Mouse (Mus musculus): Measurements from ENCODE around the gene Car15. TPM values are rescaled to one million over a fixed set of nuclear protein-coding genes. Genes with fewer than 3 reads are reported as not detected.

Gene Car15
- polyA plus RNA-seq (2016; fragmentation: Nextera tagmentation; extraction: Ambion mirVana), result 3.7 and 4.7 TPM in 2 replicates

DNA sequence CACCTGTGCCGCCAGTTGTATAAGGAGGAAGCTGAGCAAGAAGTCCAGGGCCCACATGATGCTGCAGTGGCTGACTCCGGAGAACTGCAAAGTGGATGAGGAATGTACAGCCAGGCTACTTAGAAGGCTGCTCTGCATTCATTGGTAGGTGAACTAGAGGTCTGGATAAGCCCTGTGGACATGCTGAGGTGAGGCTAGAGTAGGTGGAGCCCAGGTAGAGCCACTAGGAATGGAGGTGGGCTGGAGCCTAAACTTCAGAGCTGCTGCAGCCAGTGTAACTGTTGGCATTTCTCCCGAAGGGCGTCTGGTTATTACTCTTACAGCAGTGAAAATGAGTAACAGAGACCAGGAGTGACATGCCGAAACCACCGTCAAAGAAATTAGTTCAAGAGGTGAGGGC, at the start of gene Car15:
TSS of gene Car15 (minus strand) at position 314 of the 400 bp plus-strand sequence.
- 87% methylated on average over 6 of the region's 6 CpGs for WGBS
- H3K36me3 ChIP-seq, result peaks cover 31% of the 10 kb centered on the region
- no peak within 1 kb of the TSS for H3K9ac ChIP-seq
- peaks cover 49% of the 10 kb centered on the region for H3K27me3 ChIP-seq (replicated peaks)
- no peak within 1 kb of the TSS for H3K4me3 ChIP-seq
- ATAC-seq (ENCODE audit: low FRiP score, low read depth), result no peak
- H3K27ac ChIP-seq, result no peak within 1 kb of the TSS
- no peak within 1 kb of the TSS for H3K4me2 ChIP-seq (replicated peaks)
- H3K4me1 ChIP-seq, result peaks cover 14% of the 10 kb centered on the region; the same call in 1 of the 2 replicates
- H3K9me3 ChIP-seq, result no peaks in the 10 kb centered on the region

DNA sequence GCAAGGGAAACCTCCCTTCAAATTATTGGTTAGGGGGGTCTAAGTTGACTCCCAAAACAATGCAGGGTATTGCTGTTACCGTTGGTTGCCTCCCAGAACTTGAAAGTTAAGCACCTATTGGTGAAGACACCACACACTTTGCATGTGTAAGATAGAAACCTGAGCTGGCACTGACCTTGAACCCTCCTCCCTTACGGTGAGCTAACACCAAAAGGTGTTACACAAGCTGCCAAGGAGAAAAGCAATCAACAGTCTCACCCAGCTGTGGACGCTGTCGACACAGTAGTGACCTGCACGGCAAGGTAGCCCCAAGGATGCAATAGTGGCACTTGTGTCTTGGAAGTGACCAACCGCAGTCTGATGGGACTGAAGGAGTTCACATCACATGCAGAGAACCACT, 46.0 kb upstream of the Car15 start:
- Histone ChIP-seq H3K36me3 (peaks cover 4% of the 10 kb centered on the region; the same call in 1 of the 2 replicates), H3K4me2 (replicated peaks) (no peak overlapping the region), H3K27ac (no peak overlapping the region), H3K9me3 (no peaks in the 10 kb centered on the region), H3K27me3 (replicated peaks) (no peaks in the 10 kb centered on the region), H3K4me1 (0 out of 2 replicates have a peak, but pooled peaks cover 16% of the 10 kb centered on the region), H3K4me3 (no peak overlapping the region), H3K9ac (no peak overlapping the region)
- 90% methylated on average over 6 of the region's 6 CpGs for WGBS
- ATAC-seq (ENCODE audit: low FRiP score, low read depth), result no peak

GRCm38 (mm10) chr16:17882196-17882595, 44.0 kb upstream of the Car15 start:
- Histone ChIP-seq H3K4me2 (replicated peaks) (no peak overlapping the region), H3K9ac (no peak overlapping the region), H3K4me1 (0 out of 2 replicates have a peak, but pooled peaks cover 16% of the 10 kb centered on the region), H3K36me3 (peaks cover 9% of the 10 kb centered on the region; the same call in 1 of the 2 replicates), H3K27ac (no peak overlapping the region), H3K27me3 (replicated peaks) (no peaks in the 10 kb centered on the region), H3K4me3 (no peak overlapping the region), H3K9me3 (no peaks in the 10 kb centered on the region)
- no peak for ATAC-seq (ENCODE audit: low FRiP score, low read depth)

GRCm38 (mm10) chr16:17879571-17879970, 41.4 kb upstream of the Car15 start:
- WGBS, result 96% methylated on average over 4 of the region's 4 CpGs
- H3K4me1 ChIP-seq, result no peaks in the 10 kb centered on the region
- H3K9ac ChIP-seq, result no peak overlapping the region
- peaks cover 5% of the 10 kb centered on the region; the same call in 1 of the 2 replicates for H3K36me3 ChIP-seq
- H3K4me3 ChIP-seq, result no peak overlapping the region
- H3K9me3 ChIP-seq, result no peaks in the 10 kb centered on the region
- H3K27ac ChIP-seq, result no peak overlapping the region
- no peaks in the 10 kb centered on the region for H3K27me3 ChIP-seq (replicated peaks)
- no peak overlapping the region for H3K4me2 ChIP-seq (replicated peaks)
- no peak for ATAC-seq (ENCODE audit: low FRiP score, low read depth)

- Histone ChIP-seq H3K36me3 (peaks cover 20% of the 10 kb centered on the region), H3K27ac (no peak overlapping the region), H3K9me3 (no peaks in the 10 kb centered on the region), H3K4me3 (no peak overlapping the region), H3K9ac (no peak overlapping the region), H3K4me2 (replicated peaks) (no peak overlapping the region), H3K27me3 (replicated peaks) (no peaks in the 10 kb centered on the region), H3K4me1 (no peaks in the 10 kb centered on the region)
- no peak for ATAC-seq (ENCODE audit: low FRiP score, low read depth)
- WGBS, result 98% methylated on average over 1 of the region's 1 CpGs
These were observed 37.9 kb upstream of the Car15 start for GRCm38 (mm10) chr16:17876096-17876495.

DNA sequence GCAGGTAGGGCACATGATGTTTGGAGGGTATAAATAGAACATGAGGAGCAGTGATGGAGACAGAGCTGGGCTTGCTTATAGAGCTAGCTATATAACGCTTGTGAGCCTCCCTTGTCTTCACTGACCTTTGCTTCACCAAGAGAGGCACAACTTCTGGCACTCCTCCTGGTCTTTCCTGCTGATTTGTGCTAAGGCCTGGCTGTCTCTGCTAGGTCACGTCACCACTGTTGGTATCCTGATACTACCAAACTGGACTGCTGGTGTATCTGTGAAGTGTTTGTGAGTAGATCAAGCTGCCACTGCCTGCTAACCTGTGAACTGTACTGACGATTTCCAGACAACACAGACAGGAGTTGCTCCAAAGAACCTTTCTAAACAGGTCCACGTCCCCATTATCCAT, 37.0 kb upstream of the Car15 start:
- WGBS, result 95% methylated on average over 4 of the region's 4 CpGs
- H3K36me3 ChIP-seq, result peaks cover 25% of the 10 kb centered on the region
- no peaks in the 10 kb centered on the region for H3K9me3 ChIP-seq
- no peak overlapping the region for H3K4me3 ChIP-seq
- no peak overlapping the region for H3K27ac ChIP-seq
- H3K4me2 ChIP-seq (replicated peaks), result no peak overlapping the region
- H3K27me3 ChIP-seq (replicated peaks), result no peaks in the 10 kb centered on the region
- ATAC-seq (ENCODE audit: low FRiP score, low read depth), result no peak
- H3K4me1 ChIP-seq, result no peaks in the 10 kb centered on the region
- H3K9ac ChIP-seq, result no peak overlapping the region

- 74% methylated on average over 4 of the region's 4 CpGs for WGBS
- Histone ChIP-seq H3K4me1 (no peaks in the 10 kb centered on the region), H3K27ac (no peak overlapping the region)
These were observed 34.8 kb upstream of the Car15 start for GRCm38 (mm10) chr16:17872995-17873394.

DNA sequence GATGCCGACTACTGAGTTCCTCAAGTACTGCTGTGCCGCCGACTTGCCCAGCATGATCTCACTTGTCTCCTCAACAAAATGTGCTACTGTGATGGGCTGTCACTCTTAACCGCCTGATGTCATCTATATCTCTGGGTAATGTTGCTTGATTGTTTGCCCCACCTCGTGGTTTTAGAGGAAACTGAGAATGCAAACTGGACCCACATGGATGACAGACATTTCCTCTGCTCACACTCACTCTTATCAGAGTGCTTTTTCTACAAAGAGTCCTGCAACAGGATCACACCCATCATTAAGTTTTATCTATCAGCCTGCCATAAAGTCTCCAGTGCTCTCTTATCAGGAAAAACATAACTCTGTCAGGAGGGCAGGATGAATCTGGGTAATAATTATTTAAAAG, 33.1 kb upstream of the Car15 start:
- peaks cover 42% of the 10 kb centered on the region for H3K36me3 ChIP-seq
- no peak overlapping the region for H3K4me3 ChIP-seq
- H3K27me3 ChIP-seq (replicated peaks), result no peaks in the 10 kb centered on the region
- no peaks in the 10 kb centered on the region for H3K4me1 ChIP-seq
- H3K4me2 ChIP-seq (replicated peaks), result no peak overlapping the region
- no peak overlapping the region for H3K9ac ChIP-seq
- no peak overlapping the region for H3K27ac ChIP-seq
- WGBS, result 92% methylated on average over 5 of the region's 5 CpGs
- H3K9me3 ChIP-seq, result no peaks in the 10 kb centered on the region
- no peak for ATAC-seq (ENCODE audit: low FRiP score, low read depth)

More at GRCm38 (mm10) chr16:17872995-17873394, 34.8 kb upstream of the Car15 start:
- H3K9ac ChIP-seq, result no peak overlapping the region
- peaks cover 37% of the 10 kb centered on the region for H3K36me3 ChIP-seq
- H3K27me3 ChIP-seq (replicated peaks), result no peaks in the 10 kb centered on the region
- no peak overlapping the region for H3K4me3 ChIP-seq
- no peaks in the 10 kb centered on the region for H3K9me3 ChIP-seq
- H3K4me2 ChIP-seq (replicated peaks), result no peak overlapping the region
- ATAC-seq (ENCODE audit: low FRiP score, low read depth), result no peak

DNA sequence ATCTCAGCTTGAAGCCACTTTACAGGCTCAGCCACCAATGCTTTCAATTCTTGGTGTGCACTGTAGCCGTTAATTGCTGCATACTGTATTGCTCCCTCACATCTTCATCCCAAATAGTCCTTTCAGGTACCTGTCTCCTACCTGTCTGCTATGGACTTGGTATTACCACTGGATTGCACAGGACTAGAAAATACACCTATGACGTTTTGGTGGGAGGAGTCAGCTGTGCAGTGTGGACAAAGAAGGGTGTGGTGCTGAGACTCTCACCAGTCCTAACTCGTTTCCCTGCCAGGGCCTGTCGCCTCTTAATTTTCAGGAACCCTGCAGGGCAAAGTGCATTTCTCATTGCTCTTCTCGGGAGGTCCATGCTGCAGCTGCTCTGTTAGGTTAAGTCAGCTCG, 27.6 kb upstream of the Car15 start:
- 74% methylated on average over 6 of the region's 6 CpGs for WGBS

DNA sequence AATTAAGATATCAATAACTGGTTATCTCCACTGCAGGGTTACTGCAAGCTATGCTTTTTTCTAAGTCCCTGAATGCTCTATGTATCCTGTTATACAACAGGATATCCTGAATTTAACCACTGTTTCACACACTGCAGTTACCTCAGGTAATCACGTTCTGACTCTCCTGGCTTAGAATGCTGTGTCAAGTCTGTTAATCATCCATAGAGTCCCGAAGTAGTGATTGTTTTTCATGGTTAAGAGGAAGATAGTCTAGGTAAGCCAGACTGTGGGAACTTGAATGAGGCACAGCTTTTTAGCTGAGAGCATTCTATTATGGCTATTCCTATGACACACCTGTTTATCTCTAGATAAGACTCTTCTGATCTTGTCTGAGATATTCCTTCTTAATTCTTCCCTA, 27.1 kb upstream of the Car15 start:
- no peak overlapping the region for H3K4me2 ChIP-seq (replicated peaks)
- no peak overlapping the region for H3K27ac ChIP-seq
- H3K36me3 ChIP-seq, result peaks cover 32% of the 10 kb centered on the region
- H3K9ac ChIP-seq, result no peak overlapping the region
- ATAC-seq (ENCODE audit: low FRiP score, low read depth), result no peak
- H3K4me1 ChIP-seq, result no peaks in the 10 kb centered on the region
- H3K9me3 ChIP-seq, result no peaks in the 10 kb centered on the region
- no peaks in the 10 kb centered on the region for H3K27me3 ChIP-seq (replicated peaks)
- no peak overlapping the region for H3K4me3 ChIP-seq
- WGBS, result 89% methylated on average over 2 of the region's 2 CpGs

More for the DNA sequence above, 27.6 kb upstream of the Car15 start:
- H3K27me3 ChIP-seq (replicated peaks), result no peaks in the 10 kb centered on the region
- no peak overlapping the region for H3K27ac ChIP-seq
- no peak overlapping the region for H3K4me3 ChIP-seq
- H3K9me3 ChIP-seq, result no peaks in the 10 kb centered on the region
- no peaks in the 10 kb centered on the region for H3K4me1 ChIP-seq
- no peak overlapping the region for H3K9ac ChIP-seq
- no peak for ATAC-seq (ENCODE audit: low FRiP score, low read depth)
- H3K4me2 ChIP-seq (replicated peaks), result no peak overlapping the region
- peaks cover 33% of the 10 kb centered on the region for H3K36me3 ChIP-seq

GRCm38 (mm10) chr16:17858592-17858991, 20.4 kb upstream of the Car15 start:
- Histone ChIP-seq H3K36me3 (peaks cover 65% of the 10 kb centered on the region), H3K9ac (no peak overlapping the region), H3K4me1 (no peaks in the 10 kb centered on the region), H3K4me3 (no peak overlapping the region), H3K9me3 (no peaks in the 10 kb centered on the region), H3K27me3 (replicated peaks) (no peaks in the 10 kb centered on the region), H3K27ac (no peak overlapping the region), H3K4me2 (replicated peaks) (no peak overlapping the region)
- ATAC-seq (ENCODE audit: low FRiP score, low read depth), result no peak

GRCm38 (mm10) chr16:17857157-17857556, 19.0 kb upstream of the Car15 start:
- H3K27me3 ChIP-seq (replicated peaks), result no peaks in the 10 kb centered on the region
- no peak overlapping the region for H3K4me3 ChIP-seq
- 89% methylated on average over 7 of the region's 7 CpGs for WGBS
- ATAC-seq (ENCODE audit: low FRiP score, low read depth), result no peak
- no peak overlapping the region for H3K9ac ChIP-seq
- no peaks in the 10 kb centered on the region for H3K9me3 ChIP-seq
- no peak overlapping the region for H3K4me2 ChIP-seq (replicated peaks)
- no peaks in the 10 kb centered on the region for H3K4me1 ChIP-seq
- H3K36me3 ChIP-seq, result peaks cover 76% of the 10 kb centered on the region
- H3K27ac ChIP-seq, result no peak overlapping the region

- Histone ChIP-seq H3K27me3 (replicated peaks) (no peaks in the 10 kb centered on the region), H3K27ac (no peak overlapping the region)
These were observed 15.1 kb upstream of the Car15 start for GRCm38 (mm10) chr16:17853263-17853662.

More at GRCm38 (mm10) chr16:17853263-17853662, 15.1 kb upstream of the Car15 start:
- Histone ChIP-seq H3K9me3 (no peaks in the 10 kb centered on the region), H3K36me3 (peaks cover 88% of the 10 kb centered on the region), H3K9ac (no peak overlapping the region), H3K4me3 (no peak overlapping the region), H3K4me1 (no peaks in the 10 kb centered on the region), H3K4me2 (replicated peaks) (no peak overlapping the region)
- 84% methylated on average over 2 of the region's 2 CpGs for WGBS
- no peak for ATAC-seq (ENCODE audit: low FRiP score, low read depth)
